Mouse (Mus musculus) ES-E14 (cell line): ENCODE data around the gene Cemip. TPM values are rescaled to one million over a fixed set of nuclear protein-coding genes. Genes with fewer than 3 reads are reported as not detected.

Experiments used
- DNase-seq: peaks from one replicate; pipeline ENCODE4 v3.0.0-alpha.2; 2013; ENCODE audit warnings: low read depth, low spot score
- H3K27ac ChIP-seq: 2 replicates; pipeline ENCODE4 v1.5.1; 2012; ENCODE audit warnings: low read depth, mild to moderate bottlenecking, low read length, moderate library complexity, mixed read lengths; ENCODE audit not compliant: poor library complexity, insufficient read depth, severe bottlenecking
- H3K36me3 ChIP-seq: 2 replicates; pipeline ENCODE4 v1.6.1; 2012; ENCODE audit warnings: mild to moderate bottlenecking, low read length, moderate library complexity, mixed read lengths; ENCODE audit not compliant: control insufficient read depth, poor library complexity, insufficient read depth, severe bottlenecking
- H3K4me1 ChIP-seq, 2 experiments: fragments of 150-350 bp in 1 of 2; sonication (generic) in 1 of 2; 2 replicates each; pipeline ENCODE4 v1.6.1; 2012; ENCODE audit warnings: low read length in 2 of 2, mild to moderate bottlenecking in 1 of 2, mixed read lengths in 1 of 2; ENCODE audit not compliant: control insufficient read depth in 2 of 2, insufficient read depth in 2 of 2, poor library complexity in 1 of 2
- H3K4me3 ChIP-seq, 2 experiments: fragments of 150-350 bp in 1 of 2; sonication (generic) in 1 of 2; 2 replicates each; pipeline ENCODE4 v1.5.1; 2012; ENCODE audit warnings: low read length in 2 of 2, low read depth in 1 of 2, mild to moderate bottlenecking in 1 of 2, mixed read lengths in 1 of 2; ENCODE audit not compliant: insufficient read depth in 1 of 2, poor library complexity in 1 of 2, severe bottlenecking in 1 of 2
- H3K9ac ChIP-seq: 2 replicates; pipeline ENCODE4 v1.6.1; 2012; ENCODE audit warnings: low read depth, mild to moderate bottlenecking, low read length, mixed read lengths; ENCODE audit not compliant: poor library complexity, insufficient read depth, severe bottlenecking
- H3K9me3 ChIP-seq: fragments of 150-350 bp; sonication (generic); 2 replicates; pipeline ENCODE4 v1.6.1; 2012; ENCODE audit warnings: low read depth, mild to moderate bottlenecking, low read length; ENCODE audit not compliant: control insufficient read depth, insufficient read depth
- CHD2 ChIP-seq: IDR thresholded peaks from 2 replicates; pipeline ENCODE4 v1.6.1; 2014; ENCODE audit warnings: mild to moderate bottlenecking, low read depth, low read length, inconsistent platforms
- HCFC1 ChIP-seq: IDR thresholded peaks from 2 replicates; pipeline ENCODE4 v1.6.1; 2012; ENCODE audit warnings: low read length, inconsistent platforms, borderline replicate concordance; ENCODE audit not compliant: insufficient read depth
- MAFK ChIP-seq: IDR thresholded peaks from 2 replicates; pipeline ENCODE4 v1.6.1; 2014; ENCODE audit warnings: mild to moderate bottlenecking, low read depth, low read length, inconsistent platforms; ENCODE audit not compliant: insufficient read depth
- ZC3H11A ChIP-seq: IDR thresholded peaks from 2 replicates; pipeline ENCODE4 v1.6.1; 2012; ENCODE audit warnings: low read depth, mild to moderate bottlenecking, inconsistent platforms, low read length, borderline replicate concordance
- ZNF384 ChIP-seq: IDR thresholded peaks from 2 replicates; pipeline ENCODE4 v1.6.1; 2012; ENCODE audit warnings: low read depth, low read length, inconsistent platforms
- in situ Hi-C, 2 experiments: fragments of 600-800 bp; cut with MboI; formaldehyde crosslinking; loops; one replicate each; pipeline ENCODE4 v1.15.1; 2025; ENCODE audit warnings: low sequenced_read_pairs in 2 of 2, inconsistent platforms in 1 of 2; ENCODE audit not compliant: unreplicated experiment in 2 of 2
- total RNA-seq: library from RNA; depleted of rRNA; stranded (reverse); fragments of 300-350 nt; gene quantifications from 2 replicates; pipeline ENCODE4 v1.2.3, GENCODE M21; 2012

The Cemip gene
- total RNA-seq, 1 experiment: 3.9 TPM

DNA sequence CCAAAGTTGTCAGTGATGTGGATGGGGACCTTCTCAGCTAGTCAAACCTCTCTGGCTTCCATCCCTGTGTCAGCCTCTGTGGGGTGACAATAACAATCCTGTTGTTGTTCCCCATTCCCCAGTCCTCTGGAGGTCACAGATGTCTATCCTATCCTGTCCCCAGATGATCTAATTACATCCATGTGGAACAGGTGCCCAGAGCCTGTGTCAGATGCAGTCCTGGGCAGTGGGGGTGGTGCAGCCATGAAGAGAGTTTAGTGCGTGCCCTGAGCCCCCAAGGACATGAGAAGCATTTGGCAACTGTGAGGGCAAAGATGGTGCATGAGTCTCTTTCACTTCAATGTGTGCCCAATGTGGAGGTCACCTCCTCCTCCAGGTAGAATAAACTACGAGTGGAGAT lies 100.6 kb downstream of the Cemip start:
- DNase-seq: no peak
- no peaks in the 10 kb centered on the region for H3K9me3 ChIP-seq
- TF ChIP-seq ZC3H11A (no peak), ZNF384 (no peak), MAFK (no peak), CHD2 (no peak), HCFC1 (no peak)
- H3K4me1 ChIP-seq: no peaks in the 10 kb centered on the region
- no peak overlapping the region for H3K4me3 ChIP-seq
- no peak overlapping the region for H3K9ac ChIP-seq
- H3K27ac ChIP-seq: no peak overlapping the region
- in situ Hi-C loops: no loop called here
- H3K36me3 ChIP-seq: no peaks in the 10 kb centered on the region

DNA sequence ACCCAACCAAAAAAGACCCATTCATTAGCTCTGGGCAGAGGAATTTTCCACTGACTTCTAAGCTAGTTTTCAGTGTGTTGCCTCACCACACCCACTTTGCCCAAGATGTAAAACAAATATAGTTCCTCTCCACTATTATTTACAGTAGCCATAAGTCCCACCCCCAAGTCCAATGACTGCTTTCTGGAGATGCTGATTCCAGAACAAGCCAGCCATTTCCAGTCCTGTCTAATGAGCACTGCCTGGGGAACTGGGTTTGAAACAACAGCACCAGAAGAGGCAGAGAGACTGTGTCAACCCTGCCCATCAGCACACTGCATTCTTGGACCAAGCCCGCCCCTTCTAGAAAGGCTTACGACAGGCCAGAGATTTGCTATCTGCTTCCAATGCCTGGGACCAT lies 103.7 kb downstream of the Cemip start:
- peak; percentile 21 for DNase-seq
- TF ChIP-seq CHD2: no peak
- TF ChIP-seq MAFK: no peak
- TF ChIP-seq ZC3H11A: no peak
- no peak for TF ChIP-seq HCFC1
- no peak for TF ChIP-seq ZNF384
- no peak overlapping the region for H3K4me3 ChIP-seq
- no peaks in the 10 kb centered on the region for H3K4me1 ChIP-seq
- no peaks in the 10 kb centered on the region for H3K9me3 ChIP-seq
- H3K27ac ChIP-seq: no peak overlapping the region
- no peaks in the 10 kb centered on the region for H3K36me3 ChIP-seq
- no peak overlapping the region for H3K9ac ChIP-seq
- in situ Hi-C loops: no loop called here

DNA sequence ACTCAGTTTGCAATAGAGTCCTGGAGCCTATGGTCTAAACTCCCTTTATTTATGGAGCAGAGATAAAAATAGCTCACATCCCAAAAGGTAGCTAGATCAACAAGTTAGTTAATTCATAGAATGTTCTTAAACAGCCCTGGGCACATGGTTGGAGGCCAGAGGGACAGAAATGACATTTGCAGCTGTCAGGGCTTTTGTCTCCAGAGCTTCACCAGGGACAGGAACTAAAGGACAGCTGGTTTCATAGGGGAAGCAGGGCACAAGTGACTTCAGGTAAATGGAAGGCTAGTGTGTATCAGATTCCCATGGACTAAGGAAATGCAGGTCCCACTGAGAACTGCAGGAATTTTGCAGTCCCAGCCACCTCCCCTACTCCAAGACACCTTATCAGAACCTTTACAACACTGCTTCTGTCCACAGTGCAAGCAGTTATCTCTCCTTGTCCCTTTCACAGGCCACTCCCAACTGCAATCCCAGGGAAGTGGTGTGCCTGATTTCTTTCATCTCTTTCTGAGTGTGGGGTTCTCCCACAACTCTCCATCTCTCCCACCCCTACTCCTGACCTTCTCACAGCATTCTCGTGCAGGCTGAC lies 107.3 kb downstream of the Cemip start:
- no peak overlapping the region for H3K27ac ChIP-seq
- H3K9ac ChIP-seq: no peak overlapping the region
- no peaks in the 10 kb centered on the region for H3K4me1 ChIP-seq
- H3K4me3 ChIP-seq: no peak overlapping the region
- in situ Hi-C loops: no loop called here
- no peaks in the 10 kb centered on the region for H3K36me3 ChIP-seq
- no peaks in the 10 kb centered on the region for H3K9me3 ChIP-seq
- no peak for DNase-seq
- TF ChIP-seq CHD2: no peak
- TF ChIP-seq ZNF384: no peak
- no peak for TF ChIP-seq HCFC1
- TF ChIP-seq MAFK: no peak
- no peak for TF ChIP-seq ZC3H11A

DNA sequence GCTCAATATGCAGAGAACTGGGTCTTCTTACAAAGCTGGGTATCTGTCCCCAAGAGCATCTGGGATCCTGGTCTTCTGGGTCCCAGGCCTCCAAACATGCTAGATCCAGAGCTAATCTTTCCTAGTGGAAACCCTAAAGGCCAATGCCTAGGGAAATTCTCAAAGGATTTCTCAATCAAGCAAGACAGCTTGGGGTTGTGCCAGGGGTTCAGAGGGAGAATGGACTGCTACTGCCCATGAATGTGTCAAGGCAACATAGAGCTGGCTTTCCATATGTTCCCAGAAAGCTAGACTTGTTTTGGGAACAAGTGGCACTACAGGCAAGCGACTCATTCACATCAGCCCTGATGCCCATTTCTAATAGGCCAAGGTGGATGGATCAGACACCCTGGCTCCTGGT lies 107.9 kb downstream of the Cemip start:
- H3K27ac ChIP-seq: no peak overlapping the region
- DNase-seq: no peak
- H3K36me3 ChIP-seq: no peaks in the 10 kb centered on the region
- in situ Hi-C loops: no loop called here
- TF ChIP-seq MAFK: no peak
- TF ChIP-seq ZC3H11A: no peak
- no peak for TF ChIP-seq CHD2
- TF ChIP-seq HCFC1: no peak
- TF ChIP-seq ZNF384: no peak
- H3K4me1 ChIP-seq: no peaks in the 10 kb centered on the region
- no peaks in the 10 kb centered on the region for H3K9me3 ChIP-seq
- no peak overlapping the region for H3K9ac ChIP-seq
- H3K4me3 ChIP-seq: no peak overlapping the region

DNA sequence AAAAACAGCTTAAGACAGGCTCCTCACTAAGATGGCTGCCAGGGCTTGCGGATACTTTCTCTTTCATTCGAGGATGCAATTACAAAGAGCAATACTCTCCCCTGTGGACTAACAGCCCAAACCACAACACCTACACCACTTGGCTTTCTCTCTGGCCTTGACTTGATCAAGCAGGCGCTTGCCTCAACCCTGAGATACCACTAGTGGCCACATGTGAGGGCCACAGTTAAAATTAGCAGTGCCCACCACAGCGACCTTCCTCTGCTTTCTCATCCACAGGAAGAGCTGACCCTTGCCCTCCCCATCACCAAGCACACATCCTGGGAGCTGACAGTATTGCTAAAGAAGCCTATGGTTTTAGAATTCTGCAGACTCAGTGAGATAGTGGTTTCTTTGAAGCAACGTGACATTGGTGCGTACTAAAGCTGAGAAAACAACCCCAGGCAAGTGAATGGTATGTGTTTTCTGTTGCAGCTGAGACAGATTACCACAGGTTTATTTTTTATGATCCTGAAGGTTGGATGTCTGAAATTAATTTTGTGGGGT lies 109.8 kb downstream of the Cemip start:
- Histone ChIP-seq H3K27ac (no peak overlapping the region), H3K9ac (no peak overlapping the region), H3K9me3 (no peaks in the 10 kb centered on the region), H3K4me3 (no peak overlapping the region), H3K4me1 (no peaks in the 10 kb centered on the region), H3K36me3 (no peaks in the 10 kb centered on the region)
- in situ Hi-C loops: no loop called here
- TF ChIP-seq ZC3H11A (no peak), ZNF384 (no peak), MAFK (no peak), HCFC1 (no peak), CHD2 (no peak)
- DNase-seq: no peak
